Mouse (Mus musculus) liver, embryonic 16.5 days (tissue): ENCODE data around the gene Dsp. TPM values are rescaled to one million over a fixed set of nuclear protein-coding genes. Genes with fewer than 3 reads are reported as not detected.
A peak's percentile ranks its signal among the peaks of the same experiment; 100 is the strongest.

Experiments
- ATAC-seq: fragments of 200-750 bp; cut with Nextera tagmentation; 2 replicates; pipeline ENCODE4 v1.8.0; 2017; ENCODE audit warnings: low read depth, mild to moderate bottlenecking, moderate number of reproducible peaks, moderate library complexity
- H3K27ac ChIP-seq: fragments of 300-500 bp; sonication (generic); 2 replicates; pipeline ENCODE4 v1.5.1; 2014; ENCODE audit warnings: mild to moderate bottlenecking, low read length
- H3K27me3 ChIP-seq: fragments of 300-500 bp; sonication (generic); 2 replicates; pipeline ENCODE4 v1.6.1; 2014; ENCODE audit warnings: low read depth, low read length, mixed read lengths; ENCODE audit not compliant: control insufficient read depth, insufficient read depth
- H3K36me3 ChIP-seq: fragments of 300-500 bp; sonication (generic); 2 replicates; pipeline ENCODE4 v1.6.1; 2014; ENCODE audit warnings: mild to moderate bottlenecking; ENCODE audit not compliant: control insufficient read depth, insufficient read depth
- H3K4me1 ChIP-seq: fragments of 300-500 bp; sonication (generic); 2 replicates; pipeline ENCODE4 v1.6.1; 2014; ENCODE audit warnings: low read depth, low read length, mixed read lengths; ENCODE audit not compliant: control insufficient read depth
- H3K4me2 ChIP-seq: fragments of 300-500 bp; sonication (generic); 2 replicates; pipeline ENCODE4 v1.6.1; 2014; ENCODE audit warnings: low read depth, low read length, mixed read lengths
- H3K4me3 ChIP-seq: fragments of 300-500 bp; sonication (generic); 2 replicates; pipeline ENCODE4 v1.5.1; 2014; ENCODE audit warnings: low read depth, mild to moderate bottlenecking, low read length
- H3K9ac ChIP-seq: fragments of 300-500 bp; sonication (generic); 2 replicates; pipeline ENCODE4 v1.6.1; 2014; ENCODE audit warnings: low read depth, low read length
- H3K9me3 ChIP-seq: fragments of 300-500 bp; sonication (generic); replicated peaks from 2 replicates; pipeline ENCODE4 v1.6.1; 2016; ENCODE audit warnings: low read length; ENCODE audit not compliant: control insufficient read depth
- WGBS: fragments of 180-500 bp; shearing (Covaris S2); extraction: QIAGEN DNeasy Blood & Tissue Kit; methylation state at CpG from one replicate; pipeline ENCODE4 v1.1.7; 2014; ENCODE audit not compliant: insufficient replicate concordance; 5-methylcytosine and 5-hydroxymethylcytosine counted together
- polyA plus RNA-seq: library from polyadenylated mRNA; unstranded; fragments of >200 nt; fragmentation: Nextera tagmentation; extraction: Ambion mirVana; gene quantifications from 2 replicates; pipeline ENCODE4 v1.2.1, GENCODE M21; 2015

Gene Dsp
- polyA plus RNA-seq = 2.1 and 2.2 TPM in 2 replicates

DNA sequence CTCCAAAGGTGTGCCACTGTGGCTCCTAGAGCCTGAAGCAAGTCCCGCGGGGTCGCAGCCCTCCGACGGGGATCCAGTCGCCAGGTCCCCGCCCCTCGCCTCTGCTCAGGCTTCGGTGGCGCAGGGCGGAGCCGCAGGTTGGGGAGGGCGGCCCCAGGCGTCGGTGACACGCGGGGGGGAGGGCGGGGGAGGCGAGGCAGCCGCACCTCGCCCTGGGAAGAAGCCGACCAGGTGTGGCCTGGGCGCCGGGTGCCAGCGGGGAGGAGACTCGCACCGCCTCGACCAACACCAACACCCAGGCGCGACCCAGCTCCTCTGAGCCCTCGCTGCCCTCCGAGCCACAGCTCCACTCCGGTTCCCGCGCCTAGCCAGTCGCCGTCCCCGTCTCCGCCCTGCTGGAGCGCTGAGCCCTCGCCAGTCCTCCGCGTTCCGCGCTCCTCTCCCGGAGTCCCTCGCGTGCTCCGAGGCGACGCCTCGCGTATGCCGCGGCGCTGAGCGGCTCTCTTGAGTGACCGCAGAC, at the start of gene Dsp:
Gene Dsp (plus strand): TSS at position 226 of the 520 bp plus-strand sequence.
- peak within 1 kb of the TSS; percentile 72 for H3K27ac ChIP-seq
- H3K4me1 ChIP-seq = no peaks in the 10 kb centered on the region; the same call in none of the 2 replicates
- peaks cover 45% of the 10 kb centered on the region for H3K27me3 ChIP-seq
- peak within 1 kb of the TSS; percentile 51 for H3K9ac ChIP-seq
- peak within 1 kb of the TSS; percentile 59 for H3K4me3 ChIP-seq
- H3K9me3 ChIP-seq = no peaks in the 10 kb centered on the region
- peak within 1 kb of the TSS; percentile 48 for H3K4me2 ChIP-seq
- H3K36me3 ChIP-seq = no peaks in the 10 kb centered on the region
- peak; percentile 85 for ATAC-seq
- under 1% methylated on average over 52 of the region's 58 CpGs for WGBS

DNA sequence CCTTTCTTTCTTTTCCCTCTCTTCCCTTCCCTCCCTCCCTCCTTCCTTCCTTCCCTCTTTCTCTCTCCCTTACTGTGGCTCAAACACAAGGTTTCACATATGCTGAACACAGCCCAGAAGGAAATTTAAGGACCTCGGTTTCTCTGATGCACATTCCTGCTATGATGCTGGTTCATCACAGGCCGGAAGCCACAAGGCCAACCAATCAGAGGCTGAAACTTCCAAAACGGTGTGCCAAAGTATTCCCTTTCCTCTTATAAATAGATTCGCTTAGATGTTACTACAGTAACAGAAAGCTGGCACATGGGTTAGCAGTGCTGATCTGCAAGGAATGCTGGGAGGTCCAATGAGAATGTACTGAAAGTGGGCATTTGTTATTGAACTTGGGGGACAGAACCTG, 47.7 kb upstream of the Dsp start:
- WGBS = 56% methylated on average over 4 of the region's 4 CpGs
- no peaks in the 10 kb centered on the region for H3K4me1 ChIP-seq
- H3K36me3 ChIP-seq = no peaks in the 10 kb centered on the region
- no peaks in the 10 kb centered on the region for H3K27me3 ChIP-seq
- no peak for ATAC-seq
- no peak overlapping the region for H3K4me2 ChIP-seq
- no peak overlapping the region for H3K4me3 ChIP-seq
- no peak overlapping the region for H3K27ac ChIP-seq
- H3K9ac ChIP-seq = no peak overlapping the region
- no peaks in the 10 kb centered on the region for H3K9me3 ChIP-seq

- Histone ChIP-seq H3K9me3 (no peaks in the 10 kb centered on the region), H3K27ac (no peak overlapping the region), H3K9ac (no peak overlapping the region), H3K27me3 (no peaks in the 10 kb centered on the region), H3K4me1 (no peaks in the 10 kb centered on the region), H3K4me2 (no peak overlapping the region), H3K4me3 (no peak overlapping the region), H3K36me3 (no peaks in the 10 kb centered on the region)
- ATAC-seq = no peak
- WGBS = 73% methylated on average over 10 of the region's 10 CpGs
These were observed 46.6 kb upstream of the Dsp start for GRCm38 (mm10) chr13:38104501-38104900.

GRCm38 (mm10) chr13:38109081-38109480, 42.0 kb upstream of the Dsp start:
- Histone ChIP-seq H3K4me3 (no peak overlapping the region), H3K4me1 (no peaks in the 10 kb centered on the region), H3K36me3 (no peaks in the 10 kb centered on the region), H3K9me3 (no peaks in the 10 kb centered on the region), H3K4me2 (no peak overlapping the region), H3K9ac (no peak overlapping the region), H3K27ac (no peak overlapping the region), H3K27me3 (no peaks in the 10 kb centered on the region)
- no peak for ATAC-seq
- 70% methylated on average over 9 of the region's 9 CpGs for WGBS

- H3K27ac ChIP-seq = no peak overlapping the region
- H3K4me3 ChIP-seq = no peak overlapping the region
- H3K9ac ChIP-seq = no peak overlapping the region
- no peak overlapping the region for H3K4me2 ChIP-seq
- H3K4me1 ChIP-seq = no peaks in the 10 kb centered on the region
- H3K9me3 ChIP-seq = no peaks in the 10 kb centered on the region
- 67% methylated on average over 9 of the region's 9 CpGs for WGBS
- no peak for ATAC-seq
- no peaks in the 10 kb centered on the region for H3K36me3 ChIP-seq
- no peaks in the 10 kb centered on the region for H3K27me3 ChIP-seq
These were observed 28.8 kb upstream of the Dsp start for GRCm38 (mm10) chr13:38122321-38122720.

GRCm38 (mm10) chr13:38123666-38124065, 27.4 kb upstream of the Dsp start:
- Histone ChIP-seq H3K9ac (no peak overlapping the region), H3K4me3 (no peak overlapping the region), H3K27ac (no peak overlapping the region), H3K36me3 (no peaks in the 10 kb centered on the region), H3K4me2 (no peak overlapping the region), H3K27me3 (no peaks in the 10 kb centered on the region), H3K4me1 (no peaks in the 10 kb centered on the region), H3K9me3 (no peaks in the 10 kb centered on the region)
- no peak for ATAC-seq
- 52% methylated on average over 4 of the region's 4 CpGs for WGBS

DNA sequence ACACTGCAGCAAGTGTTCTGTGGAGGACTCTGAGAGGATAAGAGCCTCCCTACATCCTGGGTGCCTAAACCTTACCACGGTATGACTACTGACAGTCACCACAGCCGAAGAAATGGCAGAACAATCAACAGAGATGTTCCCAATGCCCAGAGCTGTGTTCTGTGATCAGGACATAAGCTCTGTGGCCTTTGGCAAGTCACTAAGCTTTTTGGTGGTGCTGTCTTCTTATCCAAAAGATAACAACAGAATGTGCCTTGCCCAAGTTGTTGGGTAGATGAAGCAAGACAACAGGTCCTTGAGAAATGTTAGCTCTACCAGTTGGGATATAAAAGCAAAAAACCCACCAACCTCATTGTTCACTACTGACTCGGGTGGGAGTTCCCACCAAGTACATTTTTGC, 23.4 kb upstream of the Dsp start:
- no peak for ATAC-seq
- H3K4me3 ChIP-seq = no peak overlapping the region
- H3K4me2 ChIP-seq = no peak overlapping the region
- WGBS = 46% methylated on average over 3 of the region's 3 CpGs
- H3K27me3 ChIP-seq = no peaks in the 10 kb centered on the region
- no peak overlapping the region for H3K9ac ChIP-seq
- H3K27ac ChIP-seq = no peak overlapping the region
- H3K36me3 ChIP-seq = no peaks in the 10 kb centered on the region
- H3K4me1 ChIP-seq = no peaks in the 10 kb centered on the region
- no peaks in the 10 kb centered on the region for H3K9me3 ChIP-seq

DNA sequence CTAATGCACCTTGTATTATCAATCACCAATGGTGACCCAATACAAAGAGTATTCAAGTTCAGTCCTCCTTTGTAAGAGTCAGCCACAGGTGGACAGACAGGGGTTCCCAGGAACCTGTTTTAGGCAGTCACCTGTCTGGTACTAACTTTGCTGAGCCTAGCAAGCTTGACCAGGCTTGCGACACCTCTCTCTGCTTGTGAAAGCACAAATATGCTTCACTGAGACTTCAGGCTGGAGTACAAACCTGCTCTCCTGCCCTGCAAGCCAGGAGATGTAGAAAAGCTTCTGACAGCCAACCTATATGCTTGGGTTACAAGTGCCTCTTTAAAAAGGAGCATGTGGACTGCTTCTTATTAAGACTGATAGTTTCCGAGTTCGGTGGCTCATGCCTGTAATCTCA, 22.8 kb upstream of the Dsp start:
- H3K27me3 ChIP-seq = no peaks in the 10 kb centered on the region
- no peaks in the 10 kb centered on the region for H3K9me3 ChIP-seq
- H3K4me2 ChIP-seq = no peak overlapping the region
- whole genome bisulfite sequencing = 57% methylated on average over 3 of the region's 3 CpGs
- no peaks in the 10 kb centered on the region for H3K4me1 ChIP-seq
- H3K4me3 ChIP-seq = no peak overlapping the region
- H3K9ac ChIP-seq = no peak overlapping the region
- H3K36me3 ChIP-seq = no peaks in the 10 kb centered on the region
- 0 out of 2 replicates have a peak, but pooled peaks have one; percentile 35 for ATAC-seq
- H3K27ac ChIP-seq = no peak overlapping the region

GRCm38 (mm10) chr13:38129492-38129891, 21.6 kb upstream of the Dsp start:
- no peak overlapping the region for H3K4me3 ChIP-seq
- H3K4me2 ChIP-seq = no peak overlapping the region
- no peaks in the 10 kb centered on the region for H3K9me3 ChIP-seq
- no peaks in the 10 kb centered on the region for H3K27me3 ChIP-seq
- no peaks in the 10 kb centered on the region for H3K4me1 ChIP-seq
- ATAC-seq = no peak
- no peaks in the 10 kb centered on the region for H3K36me3 ChIP-seq
- no peak overlapping the region for H3K9ac ChIP-seq
- no peak overlapping the region for H3K27ac ChIP-seq
- WGBS = 45% methylated on average over 2 of the region's 2 CpGs
